Mouse (Mus musculus) left cerebral cortex, adult 11 months (tissue): Measurements from ENCODE around the gene Tm2d1.
"Not testable (repeated sequence)": the region's sequence is repeated elsewhere in the genome, so short reads cannot be mapped to it uniquely, and the experiment has no call there.

ENCODE experiments used
- DNase-seq: peaks from one replicate; pipeline ENCODE4 v3.0.0; 2022; ENCODE audit warnings: low spot score

Tm2d1 gene

DNA sequence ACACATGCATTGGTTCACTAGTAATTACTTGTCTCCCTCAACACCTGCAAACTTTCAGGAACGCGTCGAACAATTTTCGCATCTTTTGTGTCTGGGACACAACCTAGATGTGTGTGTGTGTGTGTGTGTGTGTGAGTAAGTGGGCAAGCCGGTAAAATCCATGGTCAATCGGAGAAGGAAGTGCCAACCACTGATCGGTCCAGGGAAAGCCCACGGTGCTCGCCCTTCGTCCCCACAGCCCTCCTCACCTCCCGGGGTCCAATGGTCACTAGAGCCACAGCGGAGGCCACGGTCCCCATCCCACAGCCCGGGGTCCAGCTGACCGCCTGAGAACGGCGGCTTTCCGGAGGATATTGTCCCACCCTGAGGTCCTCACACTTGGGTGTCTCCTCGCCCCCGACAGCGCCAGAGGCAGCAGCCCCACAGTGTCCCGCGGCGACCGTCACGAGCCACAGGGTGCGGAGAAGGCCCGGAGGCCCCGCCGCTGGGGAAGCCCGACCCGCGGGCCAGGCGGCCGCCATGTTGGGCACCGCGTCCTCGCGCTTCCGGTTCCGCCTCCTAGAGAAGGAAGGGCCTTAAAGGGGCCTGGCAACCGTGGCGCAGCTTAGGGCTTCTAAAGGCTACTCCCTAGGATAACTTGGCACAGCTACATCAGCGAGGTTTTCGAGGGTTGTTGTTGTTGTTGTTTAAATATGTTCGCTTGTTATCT lies at the start of gene Tm2d1:
Gene Tm2d1, minus strand, starts transcription at position 591 of the 709 bp plus-strand sequence.
- peak; percentile 66 for DNase-seq

DNA sequence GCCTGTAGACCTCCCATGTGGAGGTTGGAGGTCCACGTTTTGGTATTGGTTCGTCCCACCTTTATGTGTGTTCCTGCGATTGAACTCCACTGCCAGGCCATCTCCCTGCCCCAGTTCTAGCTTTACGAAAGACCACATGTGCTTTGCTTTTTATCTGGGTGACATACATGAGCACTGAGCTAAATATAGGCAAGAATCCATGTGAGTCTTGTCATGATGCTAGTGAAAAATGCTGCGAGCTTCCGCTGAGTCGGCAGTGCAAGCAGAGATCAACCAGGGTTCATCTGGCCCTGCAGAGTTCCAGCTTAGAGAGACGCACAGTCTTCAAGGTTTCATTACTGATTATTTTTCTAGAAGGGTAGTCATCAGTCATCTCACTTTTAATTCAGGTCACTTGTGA lies 45.3 kb upstream of the Tm2d1 start:
- DNase-seq = no peak

DNA sequence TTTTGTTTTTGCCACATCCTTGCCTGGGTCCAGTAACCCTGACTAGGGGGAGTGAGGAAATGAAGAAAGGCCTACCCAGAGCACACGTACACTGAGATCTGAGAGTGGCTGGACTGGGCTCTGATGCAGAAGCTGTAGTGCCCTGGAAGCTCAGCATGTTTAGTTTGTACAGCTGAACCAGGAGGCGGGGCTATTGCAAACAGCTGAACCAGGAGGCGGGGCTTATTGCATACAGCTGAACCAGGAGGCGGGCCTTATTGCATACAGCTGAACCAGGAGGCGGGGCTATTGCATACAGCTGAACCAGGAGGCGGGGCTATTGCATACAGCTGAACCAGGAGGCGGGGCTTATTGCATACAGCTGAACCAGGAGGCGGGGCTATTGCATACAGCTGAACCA lies 32.0 kb upstream of the Tm2d1 start:
- DNase-seq = not testable (repeated sequence)

DNA sequence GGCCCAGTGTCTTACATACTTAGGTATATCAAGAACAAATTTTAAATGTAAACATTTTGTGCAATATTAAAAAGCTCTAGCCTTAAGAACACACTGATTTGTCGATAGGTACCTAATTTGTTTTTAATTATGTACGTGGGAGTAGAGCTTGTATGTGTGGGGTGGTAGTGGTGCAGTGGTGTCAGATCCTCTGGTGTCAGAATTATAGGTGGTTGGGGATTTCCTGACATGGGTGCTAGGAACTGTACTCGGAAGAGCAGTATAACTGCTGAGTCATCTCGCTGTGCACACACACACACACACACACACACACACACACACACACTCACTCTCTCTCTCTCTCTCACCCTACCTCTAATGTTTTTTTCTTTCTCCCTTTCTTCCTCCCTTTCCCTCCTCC lies 25.3 kb upstream of the Tm2d1 start:
- DNase-seq = no peak

DNA sequence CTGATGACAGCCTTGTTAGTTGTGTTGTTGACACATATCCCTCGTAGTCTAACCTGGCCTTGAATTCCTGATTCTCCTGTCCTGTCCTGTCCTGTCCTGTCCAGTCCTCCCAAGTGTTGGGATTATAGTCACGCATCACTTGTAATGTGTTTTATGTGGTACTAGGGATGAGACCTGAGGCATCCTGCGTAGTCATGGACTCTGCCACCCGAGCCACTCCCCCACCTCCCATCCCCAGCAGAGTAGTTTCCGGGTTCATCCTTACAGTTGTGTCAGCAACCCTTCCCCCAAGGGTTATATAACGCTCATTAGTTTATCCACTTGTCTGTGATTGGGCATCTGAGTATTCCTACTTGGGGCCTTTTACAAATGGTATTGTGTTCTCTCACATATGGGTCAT lies 21.3 kb upstream of the Tm2d1 start:
- DNase-seq = no peak

DNA sequence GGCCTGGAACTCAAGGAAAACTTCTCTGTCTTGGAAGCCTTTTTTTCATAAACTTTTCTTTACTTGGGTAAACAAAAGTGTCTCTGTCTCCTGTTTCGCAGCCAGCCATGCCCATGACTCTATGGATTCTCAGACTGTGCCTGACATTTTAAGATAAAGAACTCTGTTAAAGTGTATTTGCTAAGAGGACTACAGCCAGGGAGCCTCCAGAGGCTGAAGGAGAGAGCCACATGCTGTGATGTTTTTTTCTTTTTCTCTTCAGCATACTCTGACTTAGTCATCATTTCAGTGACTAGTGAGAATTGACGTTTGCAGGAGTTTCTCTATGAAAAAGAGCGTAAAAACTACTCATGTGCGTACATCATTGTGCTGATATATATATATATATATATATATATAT lies 20.4 kb upstream of the Tm2d1 start:
- DNase-seq = no peak

DNA sequence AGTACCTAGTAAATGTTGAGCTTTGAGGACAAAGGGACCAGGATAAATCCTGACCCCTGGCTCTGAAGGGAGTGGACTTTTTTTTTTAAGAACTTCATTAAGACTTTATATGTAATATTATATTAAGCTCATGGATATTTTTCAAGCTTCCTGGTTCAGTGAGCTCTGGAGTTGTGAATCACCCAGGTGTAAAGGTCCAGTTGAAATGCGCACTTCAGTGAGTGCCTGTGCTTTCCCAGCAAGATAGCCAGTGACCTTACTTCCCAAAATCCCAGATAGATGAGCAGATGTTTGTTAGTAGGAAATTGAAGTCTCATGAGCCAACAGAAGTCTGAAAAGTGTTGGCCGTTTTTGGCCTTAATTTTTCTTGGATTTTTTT lies 18.5 kb upstream of the Tm2d1 start:
- no peak for DNase-seq

DNA sequence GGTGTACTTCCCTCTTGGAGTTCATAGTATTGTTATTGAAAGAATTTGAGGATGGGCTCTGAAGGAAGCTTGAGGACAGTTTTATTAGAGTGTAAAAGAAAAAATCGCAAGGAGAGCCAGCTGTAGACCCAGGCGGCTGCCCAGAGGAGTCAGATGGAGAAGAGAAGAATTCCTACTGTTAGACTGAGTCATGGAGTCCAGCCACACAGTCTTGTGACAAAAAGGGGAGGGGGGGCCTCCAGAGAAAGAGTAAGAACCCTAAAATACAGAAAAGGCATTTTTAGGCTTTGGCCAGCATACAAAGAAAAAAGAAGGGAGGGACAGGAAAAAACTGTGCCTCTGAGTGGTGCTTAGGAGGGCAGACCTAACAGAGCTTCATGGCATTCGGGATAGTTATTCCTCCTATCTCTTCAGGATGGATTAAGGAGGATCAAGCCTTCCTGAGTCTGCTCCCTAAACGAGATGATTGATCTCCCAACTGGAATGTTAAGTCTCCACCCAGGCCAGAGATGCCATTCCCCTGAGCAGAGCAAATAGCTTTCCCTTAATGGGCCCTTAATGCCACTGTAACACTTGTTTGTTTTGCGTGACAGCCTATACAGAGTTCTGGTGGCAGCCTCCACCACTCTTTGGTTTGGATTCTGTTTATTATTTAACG lies 17.9 kb upstream of the Tm2d1 start:
- no peak for DNase-seq

DNA sequence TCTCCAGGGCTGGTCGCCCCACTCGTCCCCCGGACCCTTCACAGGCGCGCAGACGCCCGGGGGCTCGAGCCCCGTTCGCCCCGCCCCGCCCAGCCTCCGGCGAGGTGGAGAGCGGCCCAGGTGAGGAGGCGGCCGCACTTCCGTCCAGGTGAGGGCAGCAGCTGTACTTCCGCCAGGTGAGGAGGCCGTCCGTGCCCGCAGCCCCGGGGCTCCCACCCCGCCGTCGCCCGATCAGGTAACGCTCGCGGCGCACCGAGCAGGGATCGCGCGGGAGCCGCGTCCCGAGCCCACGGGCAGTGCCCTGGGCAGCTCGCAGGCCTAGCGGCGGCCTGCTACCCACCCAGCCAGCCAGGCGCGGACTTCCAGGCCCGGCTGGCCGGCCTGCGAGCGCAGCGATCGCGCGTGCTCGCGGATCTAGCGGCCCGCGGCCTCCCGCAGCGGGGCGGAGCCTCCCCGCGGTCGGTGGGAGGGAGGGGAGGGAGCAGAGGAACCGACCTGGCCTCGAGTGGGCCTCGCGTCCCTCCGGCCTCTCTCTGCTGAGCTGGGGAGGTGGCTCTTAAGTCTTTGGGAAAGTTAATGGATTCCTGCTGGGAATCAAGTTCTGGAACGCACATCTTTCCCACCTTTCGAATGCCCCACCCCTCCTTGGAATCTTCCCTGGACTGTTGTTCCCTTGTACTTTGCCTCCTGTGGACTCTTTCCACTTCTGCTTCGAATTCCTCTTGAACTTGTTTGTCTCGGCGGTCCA lies 12.8 kb upstream of the Tm2d1 start, which contains the start of gene Patj:
Gene Patj, plus strand, starts transcription at position 96 of the 748 bp plus-strand sequence.
- peak; percentile 45 for DNase-seq

DNA sequence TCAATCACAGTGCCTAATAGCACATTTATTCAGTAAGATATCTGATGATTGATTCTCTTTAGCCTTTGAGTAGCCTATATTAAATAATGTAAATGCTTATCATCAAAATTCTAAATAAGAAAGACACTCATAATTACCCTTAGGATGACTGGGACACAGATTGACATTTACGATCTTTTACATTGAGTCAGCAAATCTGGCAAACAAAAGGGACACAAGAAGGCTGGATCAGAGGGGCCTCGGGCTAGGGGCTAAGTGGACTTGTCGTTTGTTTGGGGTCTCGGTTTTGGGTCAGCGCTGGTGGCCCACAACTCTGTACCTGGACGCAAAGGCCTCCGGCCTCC lies 12.2 kb upstream of the Tm2d1 start:
- no peak for DNase-seq

DNA sequence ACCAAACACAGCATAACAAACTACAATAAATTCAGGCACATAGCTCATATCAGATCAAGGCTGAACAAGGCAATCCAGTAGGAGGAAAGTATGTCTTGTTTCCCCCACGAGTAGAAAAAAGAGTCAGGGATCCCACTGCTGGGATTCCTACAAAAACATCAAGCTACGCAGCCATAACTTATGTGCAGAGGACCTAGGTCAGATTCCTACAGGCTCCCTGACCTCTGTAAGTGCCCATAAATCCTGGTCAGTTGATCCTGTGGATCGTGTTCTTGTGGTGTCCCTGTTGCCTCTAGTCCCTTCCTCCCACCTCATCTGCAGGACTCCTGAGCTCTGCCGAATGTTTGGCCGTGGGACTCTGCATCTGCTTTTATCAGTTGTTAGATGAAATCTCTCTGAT lies 1.9 kb upstream of the Tm2d1 start:
- DNase-seq = no peak

DNA sequence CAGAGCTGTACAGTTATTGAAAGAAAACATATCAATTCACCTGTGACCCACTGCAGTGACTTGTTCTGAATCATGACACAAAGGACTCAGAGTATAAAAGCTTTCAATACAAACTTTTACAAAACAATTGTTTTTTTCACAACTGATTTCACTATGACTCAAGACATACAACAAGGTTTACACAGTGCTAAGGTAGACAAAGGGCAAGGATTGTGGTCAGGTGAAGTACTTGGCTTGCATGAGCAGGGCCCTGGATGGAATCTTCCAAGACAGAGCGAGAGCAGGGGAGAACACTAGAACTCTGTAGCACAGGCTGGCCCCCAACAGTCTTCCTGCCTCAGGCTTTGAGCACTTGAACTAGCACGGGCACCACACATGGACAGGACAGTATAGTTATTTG lies 6.2 kb downstream of the Tm2d1 start:
- DNase-seq = no peak

DNA sequence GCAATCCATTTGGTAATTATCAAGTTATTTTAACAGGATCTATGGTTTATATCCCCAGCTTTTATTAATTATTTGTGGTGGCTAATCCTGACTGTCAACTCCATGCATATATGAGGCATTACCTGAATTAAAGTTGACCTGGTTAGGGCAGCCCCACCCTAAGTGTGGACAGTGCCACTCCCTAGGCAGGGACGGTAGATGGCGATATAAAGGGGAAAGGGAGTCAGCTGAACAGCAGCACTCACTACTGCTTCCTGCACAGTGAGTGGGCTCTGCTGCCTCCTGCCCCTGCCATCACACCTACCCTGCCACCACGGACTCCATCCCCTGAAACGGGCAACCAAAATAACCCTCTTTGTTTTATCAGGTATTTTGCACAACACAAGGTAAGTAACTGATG lies 7.7 kb downstream of the Tm2d1 start:
- no peak for DNase-seq

DNA sequence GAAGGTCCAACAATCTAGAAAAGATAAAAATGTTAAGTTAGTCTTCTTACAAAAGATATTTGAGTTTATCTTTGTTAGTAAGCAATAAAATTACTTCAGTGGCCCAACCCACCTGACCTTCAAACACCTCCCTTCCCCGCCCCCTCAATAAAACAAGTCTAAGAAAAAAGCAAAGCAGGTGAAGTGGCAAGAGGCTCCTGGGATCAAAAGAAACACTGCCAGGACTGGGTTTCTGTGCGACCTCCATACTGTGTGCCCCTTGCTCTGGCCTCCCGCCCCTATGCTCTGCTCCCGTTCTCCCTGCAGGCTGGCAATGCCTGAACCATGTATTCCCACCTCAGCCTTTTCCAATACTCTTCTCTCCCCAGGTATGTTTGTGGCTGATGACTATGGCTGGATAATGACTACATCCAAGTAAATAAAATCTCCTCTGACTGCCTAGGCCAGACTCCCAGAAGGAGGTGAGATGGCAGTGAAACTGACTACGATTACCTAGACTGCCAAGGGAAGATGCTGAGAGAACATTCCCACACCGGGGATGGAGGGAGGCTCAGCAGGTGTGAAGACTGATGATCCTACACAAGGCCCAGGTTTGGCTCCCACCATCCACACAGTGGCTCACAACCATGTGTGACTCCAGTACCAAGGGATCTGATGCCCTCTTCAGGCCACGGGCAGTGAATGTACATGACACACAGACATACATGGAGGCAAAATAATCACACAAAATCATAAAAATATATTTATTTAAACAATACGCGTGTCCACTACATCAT lies 24.9 kb downstream of the Tm2d1 start:
- DNase-seq = no peak

DNA sequence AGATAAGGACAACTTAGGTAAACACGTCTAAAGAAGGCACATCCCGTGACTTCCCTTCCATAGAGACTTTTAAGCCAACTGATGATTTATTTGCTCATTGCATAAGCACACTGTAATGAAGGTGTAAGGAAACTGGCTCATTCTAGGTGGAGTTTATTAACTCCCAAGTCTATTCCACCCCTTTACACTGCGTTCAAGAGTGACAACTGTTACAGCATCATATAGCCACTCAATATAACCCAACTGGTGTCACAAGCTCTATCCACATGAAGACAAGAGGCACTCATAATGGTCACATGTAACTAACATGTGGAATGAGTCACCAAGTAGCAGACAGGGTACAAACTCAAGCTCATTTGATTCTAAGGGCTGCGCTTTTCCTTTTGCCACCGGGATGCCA lies 34.5 kb downstream of the Tm2d1 start:
- no peak for DNase-seq

DNA sequence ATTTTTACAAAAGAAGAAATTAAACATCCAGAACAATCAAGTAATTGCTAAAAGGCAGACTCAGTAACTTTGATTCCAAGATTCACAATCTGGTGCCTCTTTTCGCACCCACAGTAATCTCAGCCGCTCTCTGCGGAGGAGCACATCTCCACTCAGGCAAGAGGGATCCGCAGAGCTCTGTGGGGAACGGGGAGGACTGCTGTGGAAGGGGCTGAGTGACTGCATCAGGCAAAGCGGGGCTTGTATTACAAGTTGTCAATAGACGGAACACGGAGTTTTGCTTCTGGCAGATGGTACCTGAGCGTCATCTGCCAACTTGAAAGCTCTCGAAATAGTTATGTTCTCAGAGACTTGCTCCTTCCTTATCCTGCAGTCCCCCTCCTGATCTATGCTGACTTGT lies 37.3 kb downstream of the Tm2d1 start:
- no peak for DNase-seq

DNA sequence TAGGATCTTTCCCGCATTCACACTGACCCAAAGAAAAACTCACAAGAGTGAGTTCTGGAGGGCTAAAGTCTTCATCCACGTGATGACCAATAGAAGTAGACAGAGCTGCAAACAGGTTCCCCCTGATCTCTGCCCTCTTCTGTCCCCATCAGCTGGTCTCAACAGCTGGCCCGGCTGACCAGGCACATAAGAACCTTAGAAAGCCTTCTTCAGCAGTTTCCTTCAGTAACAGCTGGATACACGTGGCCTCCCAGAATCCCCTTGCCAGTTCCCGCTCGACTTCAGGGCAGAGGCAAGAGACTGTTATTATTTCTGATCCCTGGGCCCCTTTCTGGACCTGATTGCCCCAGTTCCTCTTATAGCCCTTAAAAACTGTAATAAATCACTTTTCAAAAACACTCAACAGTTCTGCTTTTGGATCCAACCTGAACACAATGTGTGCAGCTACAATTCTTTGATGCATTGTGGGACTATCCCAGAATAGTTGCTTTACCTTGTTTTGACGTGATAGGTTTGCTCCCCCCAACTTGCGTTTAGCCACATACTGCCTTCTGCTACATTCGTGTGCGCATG lies 43.0 kb downstream of the Tm2d1 start:
- DNase-seq = no peak

DNA sequence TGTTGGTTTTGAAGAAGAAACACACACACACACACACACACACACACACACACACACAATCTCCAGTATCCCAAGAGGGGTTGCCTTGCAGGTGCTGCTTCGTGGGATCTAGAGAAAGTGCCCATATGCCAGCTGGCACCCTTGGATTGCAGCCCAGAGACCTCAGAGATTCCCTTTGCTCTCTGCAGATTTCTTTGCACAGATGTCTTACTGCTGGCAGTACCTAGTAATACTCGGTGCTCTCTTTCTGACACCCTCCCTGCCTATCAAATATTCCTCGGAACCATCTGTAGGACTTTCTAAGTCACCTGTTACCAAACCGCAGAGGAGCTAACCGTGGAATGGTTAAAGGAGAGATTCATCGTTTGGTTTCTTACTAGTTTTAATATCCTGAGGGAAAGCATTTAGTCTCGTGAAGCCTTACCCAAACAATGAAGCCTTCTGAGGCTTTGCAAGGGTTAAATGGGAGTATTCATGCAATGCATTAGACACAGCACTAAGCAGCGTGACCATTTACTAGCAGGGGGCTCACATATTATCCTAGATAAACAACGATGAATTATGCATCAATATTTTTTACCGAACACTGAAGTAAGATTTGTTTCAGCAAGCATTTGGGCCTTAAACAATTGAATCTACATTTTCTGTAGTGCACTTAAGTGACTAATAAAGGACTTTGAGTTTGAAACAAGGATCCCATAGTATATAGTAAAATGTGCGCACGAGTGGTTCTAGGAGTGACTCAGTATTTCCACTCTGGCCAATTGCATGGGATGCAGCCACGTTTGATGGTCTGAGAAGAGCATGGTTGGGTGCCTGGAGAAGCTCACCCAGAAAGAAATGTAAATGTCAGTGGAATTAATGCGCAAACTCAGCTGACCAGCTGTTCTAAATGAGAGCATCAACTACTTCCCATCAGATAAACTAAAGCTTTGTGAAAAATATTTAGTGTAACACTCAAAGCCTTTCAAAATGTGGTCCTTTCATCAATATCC lies 44.2 kb downstream of the Tm2d1 start:
- no peak for DNase-seq

DNA sequence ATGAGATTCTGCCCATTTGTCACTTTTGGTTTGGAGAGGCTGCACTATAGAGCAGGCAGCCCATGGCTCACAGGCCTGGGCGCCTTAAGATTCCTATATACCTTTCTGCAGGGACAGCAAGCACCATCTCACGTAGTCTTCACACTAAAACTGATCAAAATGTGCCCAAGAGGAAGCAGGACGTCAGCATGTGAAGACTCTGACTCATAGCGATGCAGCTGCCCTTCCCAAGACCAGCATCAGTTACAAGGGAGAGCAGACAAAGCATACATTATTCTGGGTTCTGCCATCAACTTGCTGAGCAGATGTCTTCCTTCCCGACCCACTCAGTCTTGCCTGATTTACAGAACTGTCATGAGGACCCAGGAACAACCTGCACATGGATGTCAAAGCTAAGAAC lies 45.9 kb downstream of the Tm2d1 start:
- no peak for DNase-seq

DNA sequence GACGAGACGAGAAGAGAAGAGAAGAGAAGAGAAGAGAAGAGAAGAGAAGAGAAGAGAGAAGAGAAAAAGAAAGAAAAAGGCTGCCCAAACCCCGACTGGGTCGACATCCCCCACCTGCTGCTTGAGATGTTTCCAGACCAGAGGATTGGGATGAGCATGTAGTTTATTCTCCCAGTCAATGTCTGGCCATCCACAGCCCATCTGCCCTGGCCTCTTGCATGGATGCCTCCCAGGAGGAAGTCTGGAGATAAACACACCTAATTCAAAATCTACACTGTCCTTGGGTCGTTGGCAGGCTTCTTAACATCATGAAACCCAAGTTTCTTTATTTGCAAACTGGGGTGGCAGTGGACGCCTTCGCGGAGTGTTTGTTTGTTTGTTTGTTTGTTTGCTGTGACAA lies 47.4 kb downstream of the Tm2d1 start:
- no peak for DNase-seq

DNA sequence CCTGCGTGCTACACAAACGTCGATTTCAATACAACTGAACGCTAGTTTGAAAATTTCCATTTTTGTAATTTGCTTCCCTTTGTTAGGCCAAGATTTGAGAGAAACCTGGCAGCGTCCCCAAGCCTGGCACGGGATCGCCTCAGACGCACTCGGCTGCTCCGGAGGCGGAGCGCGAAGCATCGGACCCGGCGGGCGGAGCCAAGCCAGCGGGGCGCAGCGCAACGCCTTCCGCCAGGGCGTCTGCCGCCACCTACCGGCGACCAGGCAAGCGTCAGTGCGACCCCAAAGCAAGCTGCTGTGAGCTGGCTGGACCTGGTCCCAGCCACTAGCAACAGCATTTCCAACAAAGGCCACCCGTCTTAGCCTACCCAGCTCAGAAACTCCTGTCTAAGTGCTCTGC lies 60.9 kb downstream of the Tm2d1 start:
- DNase-seq = peak; percentile 83
